Mouse (Mus musculus) T-helper 17 cell (primary cell): ENCODE measurements around the gene Cttnbp2.

Experiments used
- in situ Hi-C, 2 experiments: fragments of 300-600 bp; cut with MboI, MseI; formaldehyde crosslinking; loops; 1 replicate in 1 of 2; 2 replicates in 1 of 2; pipeline ENCODE4 v1.15.1; 2025; ENCODE audit warnings: high pct_unique_total_duplicates in 2 of 2

The Cttnbp2 gene

DNA sequence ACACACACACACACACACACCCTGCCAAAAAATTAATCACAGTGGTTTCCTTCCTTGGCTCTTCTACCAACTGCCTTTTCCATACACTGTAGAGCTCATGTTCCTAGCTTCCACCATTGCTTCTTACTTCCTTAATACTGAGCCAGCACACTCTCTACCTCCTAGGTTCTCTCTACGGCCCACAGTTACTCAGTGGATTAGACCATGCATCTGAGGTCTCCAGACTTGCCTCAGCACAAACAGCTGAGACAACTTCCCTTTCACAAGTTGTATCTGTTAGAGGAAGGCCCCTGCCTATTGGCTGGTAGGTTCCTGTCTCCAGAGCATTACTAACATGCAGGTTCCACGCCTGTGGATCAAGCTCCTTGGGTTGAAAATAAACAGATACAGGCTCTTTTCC, 45.4 kb downstream of the Cttnbp2 start:
- in situ Hi-C loops = no loop called here

GRCm38 (mm10) chr6:18467777-18468176, 46.9 kb downstream of the Cttnbp2 start:
- in situ Hi-C loops = no loop called here

DNA sequence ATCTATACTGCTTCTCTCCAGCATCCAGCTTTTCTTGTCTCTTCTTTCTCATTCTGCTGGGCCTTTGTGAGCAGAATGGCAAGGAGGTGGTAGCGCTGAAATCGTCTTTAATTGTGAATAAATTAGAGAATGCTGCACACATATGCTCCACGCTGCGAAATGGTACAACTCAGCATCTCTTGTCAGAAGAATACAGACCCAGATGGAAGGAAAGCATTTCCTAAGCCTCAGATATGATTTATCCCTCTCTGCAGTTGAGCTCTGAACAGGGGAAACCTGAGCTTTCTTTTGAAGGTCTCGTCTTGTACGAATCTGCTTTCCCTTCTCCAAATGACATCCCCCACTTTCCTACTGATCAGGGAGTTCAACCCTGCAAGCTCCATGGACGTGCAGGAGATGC, 48.4 kb downstream of the Cttnbp2 start:
- in situ Hi-C loops = no loop called here

DNA sequence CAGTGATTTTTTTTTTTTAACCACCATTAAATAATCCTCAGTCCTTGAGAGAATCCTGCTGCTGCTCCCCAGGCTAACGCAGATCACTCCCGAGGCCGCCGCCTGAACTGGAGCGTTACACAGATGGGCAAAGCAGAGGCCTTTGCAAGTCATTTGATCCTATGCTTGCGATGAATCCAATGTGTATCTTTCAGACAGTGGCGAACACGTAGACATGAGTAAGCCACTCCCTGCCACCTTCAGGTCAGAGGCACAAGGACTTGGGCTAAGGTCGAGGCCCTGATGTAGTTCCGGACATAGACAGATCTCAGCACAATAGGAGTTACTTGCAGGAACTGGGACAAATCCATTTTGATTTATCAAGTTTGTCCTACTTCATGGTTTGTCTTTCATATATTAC, 49.0 kb downstream of the Cttnbp2 start:
- in situ Hi-C loops = no loop called here

DNA sequence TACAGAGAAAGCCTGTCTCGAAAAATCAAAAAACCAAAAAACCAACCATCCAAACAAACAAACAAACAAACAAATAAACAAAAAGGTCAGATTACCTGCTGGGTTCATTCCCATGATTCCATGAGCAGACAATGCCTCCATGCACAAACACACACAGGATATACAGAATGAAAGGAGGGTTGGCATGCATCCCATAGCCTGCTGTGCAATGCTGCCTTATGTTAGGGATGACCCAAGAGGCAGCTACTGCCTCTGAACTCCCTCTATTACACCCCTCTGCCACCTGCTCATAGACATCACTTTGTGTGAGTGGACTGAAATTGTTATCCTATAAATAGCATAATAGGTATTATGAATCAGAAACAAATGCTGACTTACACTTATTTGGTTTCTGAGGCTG, 55.0 kb downstream of the Cttnbp2 start:
- in situ Hi-C loops = loop anchor here in 1 of 2 experiments (5.0 kb wide), 1 partner anchor 57 kb away; no protein-coding TSS in a partner anchor

GRCm38 (mm10) chr6:18450551-18451193, 64.0 kb downstream of the Cttnbp2 start:
- in situ Hi-C loops = no loop called here

- in situ Hi-C loops = no loop called here
Observed at GRCm38 (mm10) chr6:18448078-18448477, 66.6 kb downstream of the Cttnbp2 start.

DNA sequence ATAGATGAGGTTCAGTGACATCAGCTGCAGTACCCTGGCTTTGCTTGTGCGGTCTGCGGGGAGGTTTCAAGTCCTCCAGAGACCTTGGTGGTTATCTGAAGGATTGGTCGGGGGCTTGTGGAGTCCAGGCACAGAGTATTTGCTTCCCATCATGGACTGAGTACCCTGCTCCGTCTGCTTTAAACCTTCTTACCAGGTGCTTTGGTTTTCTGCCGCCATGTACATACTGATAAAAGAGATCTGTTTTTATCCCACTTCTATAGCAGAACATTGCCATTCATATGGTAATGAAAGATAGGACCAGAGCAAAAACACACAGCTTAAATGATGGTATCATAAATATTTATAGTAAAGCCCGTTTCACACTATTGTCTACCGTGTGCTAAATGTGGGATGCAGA, 67.7 kb downstream of the Cttnbp2 start:
- in situ Hi-C loops = no loop called here

- in situ Hi-C loops = no loop called here
Observed at GRCm38 (mm10) chr6:18446359-18446758, 68.3 kb downstream of the Cttnbp2 start.

DNA sequence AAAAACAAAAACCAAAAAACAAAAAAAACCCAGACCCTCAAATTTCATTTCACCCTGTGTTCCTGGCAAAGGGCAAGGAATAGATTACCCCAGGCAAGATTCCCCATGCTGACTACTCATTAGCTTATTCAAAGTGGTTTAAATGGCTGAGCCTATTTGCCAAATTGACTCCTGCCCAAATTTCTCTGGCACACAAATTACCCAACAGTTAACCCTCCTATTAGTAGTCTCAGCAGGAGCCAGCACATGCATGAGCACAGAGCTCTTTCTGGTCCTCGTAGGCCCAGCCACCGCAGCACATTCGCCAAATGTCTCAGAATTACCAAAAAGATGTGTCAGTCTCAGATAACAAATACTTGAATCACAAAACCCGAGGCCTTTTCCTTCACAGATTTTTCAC, 68.9 kb downstream of the Cttnbp2 start:
- in situ Hi-C loops = no loop called here

- in situ Hi-C loops = no loop called here
Observed at GRCm38 (mm10) chr6:18442303-18442702, 72.3 kb downstream of the Cttnbp2 start.

- in situ Hi-C loops = no loop called here
Observed at GRCm38 (mm10) chr6:18440918-18441532, 73.6 kb downstream of the Cttnbp2 start.

DNA sequence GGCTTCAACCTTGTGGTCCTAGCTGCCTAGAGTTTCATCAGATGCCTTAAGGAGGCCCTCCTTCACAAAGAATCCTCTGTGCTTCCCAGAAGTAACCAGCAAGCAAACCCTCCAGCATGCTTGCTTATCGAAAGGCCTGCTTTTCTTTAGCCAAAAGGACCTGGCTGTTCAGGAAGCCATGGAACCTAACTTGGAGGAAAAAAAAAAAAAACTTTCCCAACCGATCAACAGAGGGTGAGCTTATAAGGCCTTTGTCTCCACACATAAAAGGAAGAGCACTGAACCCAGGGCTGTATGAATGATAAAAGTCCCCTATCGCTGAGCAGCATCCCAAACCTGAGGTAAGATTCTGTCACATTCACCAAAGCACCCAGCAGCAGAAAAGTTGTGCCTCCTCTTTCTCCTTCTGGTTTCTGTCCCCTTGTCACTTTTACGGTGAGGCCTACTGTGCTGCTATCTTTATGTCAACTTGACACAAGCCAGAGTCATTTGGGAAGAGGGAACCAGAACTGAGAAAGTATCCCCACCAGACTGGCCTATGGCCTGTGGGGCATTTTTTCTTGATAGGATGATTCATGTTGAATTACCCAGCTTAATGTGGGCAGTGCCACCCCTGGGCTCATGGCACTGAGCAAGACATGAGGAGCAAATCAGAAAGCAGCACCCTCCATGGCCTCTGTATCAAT, 78.4 kb downstream of the Cttnbp2 start:
- in situ Hi-C loops = no loop called here

DNA sequence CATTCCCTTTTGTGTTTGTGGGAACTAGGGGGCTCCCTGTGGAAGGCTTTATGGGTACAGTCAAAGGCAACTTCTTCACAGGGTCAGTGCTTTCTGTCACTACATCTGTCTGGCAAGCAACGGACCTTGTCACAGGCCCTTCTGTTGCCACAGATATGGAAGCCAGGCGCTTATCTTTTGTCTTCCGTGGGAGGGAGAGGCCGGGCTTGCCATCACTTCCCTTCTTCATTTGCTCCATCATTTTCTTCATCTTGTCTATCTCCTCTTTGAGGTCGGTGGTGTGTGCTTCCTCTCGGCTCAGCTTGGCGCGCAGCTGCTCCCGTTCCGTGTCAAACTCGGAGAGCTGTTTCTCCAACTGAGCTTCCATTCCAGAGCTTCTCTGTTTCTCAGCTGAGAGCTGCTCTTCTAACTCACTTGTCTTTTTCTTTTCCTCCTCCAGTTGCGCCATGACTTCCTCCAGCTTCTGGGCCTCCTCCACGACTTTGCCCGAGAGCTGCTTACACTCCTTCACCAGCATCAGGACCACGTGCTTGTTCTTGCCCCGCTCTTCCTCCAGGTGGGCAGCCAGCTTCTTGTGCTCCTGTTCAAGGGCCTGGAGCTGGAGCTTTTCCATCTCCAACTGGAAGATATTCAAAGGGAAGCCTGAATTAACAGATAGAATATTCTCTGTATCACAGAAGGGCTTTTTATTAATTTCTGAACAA, 79.7 kb downstream of the Cttnbp2 start:
- in situ Hi-C loops = no loop called here

DNA sequence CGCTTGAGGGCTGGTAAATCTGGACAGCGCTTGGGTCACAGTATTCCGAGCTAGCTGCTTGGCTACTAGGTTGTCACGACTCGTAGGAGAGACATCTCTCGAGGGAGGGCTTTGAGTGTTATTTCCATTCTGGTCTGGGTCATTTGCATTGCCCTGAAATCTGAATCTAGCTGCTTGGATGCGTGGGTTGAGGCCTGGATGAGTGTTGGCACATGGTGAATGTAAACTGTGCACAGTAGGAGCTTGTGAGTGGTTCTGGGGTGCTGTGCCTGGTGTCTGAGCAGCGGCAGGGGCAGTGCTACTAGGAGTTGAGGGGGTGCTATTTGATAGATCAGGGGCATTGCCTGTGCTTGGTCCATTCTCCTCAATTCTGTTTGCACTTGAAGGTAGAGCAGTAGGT, 80.3 kb downstream of the Cttnbp2 start:
- in situ Hi-C loops = no loop called here

DNA sequence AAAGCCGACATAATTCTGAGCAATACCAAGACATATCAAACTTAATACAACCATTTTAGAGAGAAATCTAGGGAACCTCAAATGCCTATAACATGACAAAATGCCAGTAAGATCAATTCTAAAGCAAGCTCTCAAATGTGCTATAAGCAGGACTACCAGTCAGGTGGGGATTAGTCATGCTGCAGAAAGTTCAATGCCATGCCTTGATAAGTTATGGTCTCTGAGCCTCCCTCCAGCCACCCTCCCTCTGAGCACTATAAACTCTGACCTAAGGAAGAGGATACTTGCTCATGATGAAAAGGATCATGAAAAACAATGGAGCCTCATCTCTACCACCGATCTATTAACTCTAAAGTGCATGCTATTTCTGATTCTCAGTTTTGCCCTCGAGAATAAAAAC, 82.3 kb downstream of the Cttnbp2 start:
- in situ Hi-C loops = no loop called here

DNA sequence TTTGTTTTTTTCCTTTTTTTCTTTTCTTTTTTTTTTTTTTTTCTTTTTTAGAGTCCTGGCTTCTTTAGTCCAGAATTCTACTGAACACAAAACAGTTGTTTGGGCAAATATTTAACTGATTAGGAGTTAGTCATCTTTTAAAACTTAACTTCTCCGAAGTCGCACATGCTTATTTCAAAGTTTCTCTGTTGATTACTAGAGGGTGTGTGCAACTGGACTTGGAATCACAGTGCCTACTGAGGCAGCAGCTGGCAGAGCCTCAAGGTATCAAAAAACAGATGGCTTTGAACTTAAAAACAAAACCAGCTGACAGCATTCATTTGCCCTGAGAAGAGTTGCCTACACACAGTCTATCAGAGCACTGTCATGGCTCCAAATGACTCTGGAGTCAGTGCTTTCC, 82.8 kb downstream of the Cttnbp2 start:
- in situ Hi-C loops = no loop called here

DNA sequence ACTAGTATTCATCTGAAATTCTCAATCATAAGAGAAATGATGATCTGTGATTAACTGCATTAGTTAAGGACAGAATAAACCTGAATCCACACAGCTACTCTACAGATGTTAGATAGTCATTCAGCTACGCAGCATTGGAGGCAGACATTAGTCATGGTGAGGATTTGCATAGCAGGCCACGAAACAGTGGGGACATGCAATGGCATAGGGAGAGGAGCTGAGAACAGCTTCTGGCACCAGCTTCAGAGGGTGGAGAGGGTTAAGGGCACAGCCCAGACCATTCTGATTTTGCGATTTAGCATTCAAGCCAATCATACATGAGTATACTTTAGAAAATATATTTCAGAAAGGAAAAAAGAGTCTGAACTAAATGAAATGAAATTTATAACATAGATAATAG, 84.6 kb downstream of the Cttnbp2 start:
- in situ Hi-C loops = no loop called here

DNA sequence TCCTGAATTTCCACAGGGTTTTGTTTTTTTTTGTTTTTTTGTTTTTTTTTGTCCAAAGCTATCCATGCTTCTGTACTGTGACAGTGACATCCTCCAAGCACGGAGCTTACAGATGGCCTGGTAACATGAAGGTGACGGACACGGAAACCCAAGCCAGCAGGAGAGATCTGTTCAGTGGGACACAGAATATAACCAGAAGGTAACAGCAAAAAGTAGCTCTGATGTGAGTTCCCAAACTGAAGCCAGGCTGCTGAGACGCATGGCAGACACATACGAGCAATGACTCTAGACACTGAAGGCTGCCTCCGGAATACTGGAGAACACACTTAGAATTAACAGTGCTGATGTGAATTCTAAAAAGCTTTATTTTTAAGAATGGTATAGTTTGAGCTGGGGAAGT, 89.8 kb downstream of the Cttnbp2 start:
- in situ Hi-C loops = no loop called here

DNA sequence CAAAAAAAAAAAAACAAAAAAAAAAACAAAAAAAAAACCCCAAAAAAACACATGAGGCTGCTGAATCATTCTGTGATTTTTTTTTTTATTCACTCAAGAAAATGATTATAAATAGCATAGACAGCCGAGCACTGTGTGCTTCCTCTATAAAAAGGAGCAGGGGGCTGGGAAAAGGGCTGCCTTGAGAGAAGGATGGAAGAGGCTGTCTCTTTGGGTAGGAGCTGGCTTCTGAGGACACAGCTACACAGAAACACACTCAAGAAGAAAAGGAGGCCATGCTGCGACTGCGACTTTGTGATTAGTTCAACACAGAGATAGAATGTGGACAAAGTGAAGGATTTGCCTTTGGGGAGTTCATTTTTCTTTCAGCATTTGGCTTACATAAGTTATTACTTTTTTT, 90.3 kb downstream of the Cttnbp2 start:
- in situ Hi-C loops = no loop called here

GRCm38 (mm10) chr6:18423112-18423511, 91.5 kb downstream of the Cttnbp2 start:
- in situ Hi-C loops = no loop called here

DNA sequence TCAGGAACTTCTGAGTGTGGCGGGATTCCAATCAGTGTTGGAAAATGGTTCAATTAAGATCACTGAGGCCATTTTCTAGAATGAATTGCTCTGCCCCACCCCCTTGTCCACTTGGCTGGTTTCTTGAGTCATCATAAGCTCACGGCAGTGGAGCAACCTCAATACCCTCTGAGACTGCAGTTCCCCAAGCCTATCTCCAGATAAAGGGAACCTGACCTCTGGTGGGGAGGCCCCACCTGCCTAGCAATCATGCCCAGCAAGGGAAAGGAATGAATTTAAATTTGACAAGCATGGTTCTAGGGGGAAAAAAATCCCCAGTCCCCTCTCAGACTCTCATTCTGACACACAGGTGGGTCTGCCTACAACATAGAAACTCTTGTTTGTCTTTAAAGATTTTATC, 93.1 kb downstream of the Cttnbp2 start:
- in situ Hi-C loops = no loop called here
